Mouse (Mus musculus) intestine, embryonic 16.5 days (tissue): Measurements from ENCODE around the gene Themis2. TPM values are rescaled to one million over a fixed set of nuclear protein-coding genes. Genes with fewer than 3 reads are reported as not detected.

Experiments used
- ATAC-seq: fragments of 200-750 bp; cut with Nextera tagmentation; 2 replicates; pipeline ENCODE4 v1.8.0; 2017; ENCODE audit warnings: moderate TSS enrichment, moderate library complexity
- H3K27ac ChIP-seq: fragments of 300-500 bp; sonication (generic); 2 replicates; pipeline ENCODE4 v1.5.1; 2014; ENCODE audit warnings: mild to moderate bottlenecking, low read length
- H3K27me3 ChIP-seq: fragments of 300-500 bp; sonication (generic); replicated peaks from 2 replicates; pipeline ENCODE4 v1.6.1; 2014; ENCODE audit warnings: low read length, control low read depth, mixed read lengths; ENCODE audit not compliant: control insufficient read depth, insufficient read depth
- H3K36me3 ChIP-seq: fragments of 300-500 bp; sonication (generic); 2 replicates; pipeline ENCODE4 v1.6.1; 2014; ENCODE audit warnings: low read length, control low read depth; ENCODE audit not compliant: control insufficient read depth, insufficient read depth
- H3K4me1 ChIP-seq: fragments of 300-500 bp; sonication (generic); 2 replicates; pipeline ENCODE4 v1.6.1; 2014; ENCODE audit warnings: low read length, control low read depth, mixed read lengths; ENCODE audit not compliant: control insufficient read depth, insufficient read depth
- H3K4me2 ChIP-seq: fragments of 300-500 bp; sonication (generic); 2 replicates; pipeline ENCODE4 v1.6.1; 2014; ENCODE audit warnings: low read depth, low read length, control low read depth
- H3K4me3 ChIP-seq: fragments of 300-500 bp; sonication (generic); 2 replicates; pipeline ENCODE4 v1.5.1; 2014; ENCODE audit warnings: mild to moderate bottlenecking, low read length
- H3K9ac ChIP-seq: fragments of 300-500 bp; sonication (generic); 2 replicates; pipeline ENCODE4 v1.6.1; 2014; ENCODE audit warnings: low read depth, low read length
- H3K9me3 ChIP-seq: fragments of 300-500 bp; sonication (generic); 2 replicates; pipeline ENCODE4 v1.6.1; 2016; ENCODE audit warnings: low read length, control low read depth; ENCODE audit not compliant: control insufficient read depth
- WGBS: fragments of 180-500 bp; shearing (Covaris S2); extraction: QIAGEN DNeasy Blood & Tissue Kit; methylation state at CpG from one replicate; pipeline ENCODE4 v1.1.7; 2014; 5-methylcytosine and 5-hydroxymethylcytosine counted together
- polyA plus RNA-seq: library from polyadenylated mRNA; unstranded; fragments of >200 nt; fragmentation: Nextera tagmentation; extraction: Ambion mirVana; gene quantifications from 2 replicates; pipeline ENCODE4 v1.2.1, GENCODE M21; 2015

Themis2 gene
- 1.7 TPM in 2 replicates for polyA plus RNA-seq

- peak within 1 kb of the TSS; percentile 90 for H3K4me2 ChIP-seq
- peak within 1 kb of the TSS; percentile 68 for H3K9ac ChIP-seq
- ATAC-seq, result peak; percentile 77
- no peak within 1 kb of the TSS; the same call in 1 of the 2 replicates for H3K27ac ChIP-seq
- peaks cover 9% of the 10 kb centered on the region for H3K27me3 ChIP-seq
- H3K9me3 ChIP-seq, result no peaks in the 10 kb centered on the region
- peak within 1 kb of the TSS; percentile 47 for H3K4me3 ChIP-seq
- peaks cover 4% of the 10 kb centered on the region; the same call in 1 of the 2 replicates for H3K4me1 ChIP-seq
- H3K36me3 ChIP-seq, result no peaks in the 10 kb centered on the region
- 1% methylated on average over 21 of the region's 21 CpGs for WGBS
Observed at GRCm38 (mm10) chr4:132796196-132796886, at the start of gene Themis2. TSS of gene Themis2 (minus strand) at chr4:132796387.

- ATAC-seq, result no peak
- Histone ChIP-seq H3K27me3 (no peaks in the 10 kb centered on the region), H3K4me1 (peaks cover 9% of the 10 kb centered on the region), H3K27ac (no peak overlapping the region), H3K9ac (peak overlapping the region; percentile 92; the same call in 1 of the 2 replicates), H3K4me2 (peak overlapping the region; percentile 70), H3K36me3 (no peaks in the 10 kb centered on the region), H3K9me3 (0 out of 2 replicates have a peak, but pooled peaks cover 2% of the 10 kb centered on the region), H3K4me3 (no peak overlapping the region; the same call in 1 of the 2 replicates)
- 82% methylated on average over 1 of the region's 1 CpGs for WGBS
Observed at GRCm38 (mm10) chr4:132843705-132844071, 47.5 kb upstream of the Themis2 start.

GRCm38 (mm10) chr4:132842970-132843704 lies 47.0 kb upstream of the Themis2 start, which contains the start of gene Ppp1r8:
TSS of gene Ppp1r8 (minus strand) at chr4:132843169.
- H3K27ac ChIP-seq, result peak within 1 kb of the TSS; percentile 67

GRCm38 (mm10) chr4:132842281-132842906 lies 46.2 kb upstream of the Themis2 start:
- Histone ChIP-seq H3K27ac (peak overlapping the region; percentile 67), H3K9me3 (0 out of 2 replicates have a peak, but pooled peaks cover 2% of the 10 kb centered on the region), H3K4me1 (peaks cover 9% of the 10 kb centered on the region), H3K9ac (peak overlapping the region; percentile 92), H3K36me3 (0 out of 2 replicates have a peak, but pooled peaks cover under 1% of the 10 kb centered on the region), H3K4me3 (peak overlapping the region; percentile 90), H3K4me2 (peak overlapping the region; percentile 74), H3K27me3 (no peaks in the 10 kb centered on the region)
- ATAC-seq, result no peak; the same call in none of the 2 replicates
- under 1% methylated on average over 30 of the region's 30 CpGs for WGBS

More at GRCm38 (mm10) chr4:132842970-132843704, 47.0 kb upstream of the Themis2 start, which contains the start of gene Ppp1r8:
- Histone ChIP-seq H3K4me2 (peak within 1 kb of the TSS; percentile 74), H3K4me1 (peaks cover 9% of the 10 kb centered on the region), H3K9ac (peak within 1 kb of the TSS; percentile 92), H3K9me3 (0 out of 2 replicates have a peak, but pooled peaks cover 2% of the 10 kb centered on the region), H3K27me3 (no peaks in the 10 kb centered on the region), H3K4me3 (peak within 1 kb of the TSS; percentile 90), H3K36me3 (no peaks in the 10 kb centered on the region)
- peak; percentile 99 for ATAC-seq
- WGBS, result under 1% methylated on average over 40 of the region's 40 CpGs

- WGBS, result 68% methylated on average over 3 of the region's 3 CpGs
- Histone ChIP-seq H3K9ac (peak overlapping the region; percentile 92), H3K4me2 (peak overlapping the region; percentile 74), H3K4me1 (peaks cover 9% of the 10 kb centered on the region), H3K27me3 (no peaks in the 10 kb centered on the region), H3K9me3 (no peaks in the 10 kb centered on the region), H3K27ac (no peak overlapping the region), H3K36me3 (0 out of 2 replicates have a peak, but pooled peaks cover 5% of the 10 kb centered on the region), H3K4me3 (peak overlapping the region; percentile 90)
- ATAC-seq, result no peak
Observed at GRCm38 (mm10) chr4:132841493-132841892, 45.3 kb upstream of the Themis2 start.

- Histone ChIP-seq H3K9ac (no peak overlapping the region), H3K4me1 (no peaks in the 10 kb centered on the region), H3K27ac (no peak overlapping the region), H3K9me3 (no peaks in the 10 kb centered on the region), H3K4me2 (no peak overlapping the region), H3K36me3 (peaks cover 20% of the 10 kb centered on the region), H3K4me3 (no peak overlapping the region), H3K27me3 (no peaks in the 10 kb centered on the region)
- 72% methylated on average over 8 of the region's 8 CpGs for WGBS
- ATAC-seq, result 0 out of 2 replicates have a peak, but pooled peaks have one; percentile 16
Observed at GRCm38 (mm10) chr4:132823614-132824366, 27.6 kb upstream of the Themis2 start.

GRCm38 (mm10) chr4:132818442-132818841 lies 22.3 kb upstream of the Themis2 start:
- no peak overlapping the region for H3K27ac ChIP-seq
- H3K4me3 ChIP-seq, result no peak overlapping the region
- no peak overlapping the region for H3K4me2 ChIP-seq
- no peaks in the 10 kb centered on the region for H3K27me3 ChIP-seq
- H3K9ac ChIP-seq, result no peak overlapping the region
- no peaks in the 10 kb centered on the region for H3K36me3 ChIP-seq
- H3K9me3 ChIP-seq, result no peaks in the 10 kb centered on the region
- no peak for ATAC-seq
- WGBS, result 45% methylated on average over 2 of the region's 2 CpGs
- no peaks in the 10 kb centered on the region for H3K4me1 ChIP-seq

- no peak for ATAC-seq
- Histone ChIP-seq H3K4me1 (no peaks in the 10 kb centered on the region), H3K9me3 (no peaks in the 10 kb centered on the region), H3K9ac (no peak overlapping the region), H3K27ac (no peak overlapping the region), H3K36me3 (no peaks in the 10 kb centered on the region), H3K4me2 (no peak overlapping the region), H3K27me3 (no peaks in the 10 kb centered on the region), H3K4me3 (no peak overlapping the region)
- WGBS, result 59% methylated on average over 2 of the region's 2 CpGs
Observed at GRCm38 (mm10) chr4:132816855-132817254, 20.7 kb upstream of the Themis2 start.
